ENCODE assay signal across 8 mouse cellular contexts in genomic region chr7:82715210-82715911, GRCm38 (mm10).
DNase-seq lines count a peak whose midpoint lies in the region; ATAC-seq and TF ChIP-seq lines count a peak whose summit lies in the region.

No protein-coding gene starts in this region.

- peak; percentile 91 for ATAC-seq in embryonic facial prominence, embryonic 14.5 days (ENCODE audit: low read depth)
- ATAC-seq in hindbrain, embryonic 11.5 days (ENCODE audit: low FRiP score) = peak; percentile 80

- peak; percentile 76 for DNase-seq in brain, adult 2 months (ENCODE audit: low read depth, low spot score)
- peak; percentile 92 for DNase-seq in embryonic facial prominence, embryonic 14.5 days (ENCODE audit: low spot score)
- peak; percentile 81 for DNase-seq in hindbrain, embryonic 11.5 days (ENCODE audit: low spot score)
- peak; percentile 59 for DNase-seq in layer of hippocampus, adult 11-12 months (ENCODE audit: low spot score)
- DNase-seq in lung, postnatal 10 days = peak; percentile 71
- peak; percentile 59 for DNase-seq in retina, postnatal 7 days (ENCODE audit: low read depth, low spot score)
- DNase-seq in gastrocnemius, adult 8-10 months (ENCODE audit: low spot score in 2 of 2) = no peak

- no peaks in the 10 kb centered on the region for H3K9me3 ChIP-seq in E14TG2a.4 (ENCODE audit: low read length)
- no peaks in the 10 kb centered on the region for H3K9me3 ChIP-seq in embryonic facial prominence, embryonic 14.5 days (ENCODE audit: control insufficient read depth, low read length)
- no peaks in the 10 kb centered on the region for H3K9me3 ChIP-seq in hindbrain, embryonic 11.5 days (ENCODE audit: control insufficient read depth, low read length)

- no peaks in the 10 kb centered on the region for H3K27me3 ChIP-seq in E14TG2a.4 (ENCODE audit: insufficient read depth, low read length)
- H3K27me3 ChIP-seq in embryonic facial prominence, embryonic 14.5 days (replicated peaks; ENCODE audit: control insufficient read depth, insufficient read depth, low read length) = no peaks in the 10 kb centered on the region
- no peaks in the 10 kb centered on the region for H3K27me3 ChIP-seq in hindbrain, embryonic 11.5 days (ENCODE audit: control insufficient read depth, insufficient read depth, low read length)

- peak overlapping the region; percentile 74 for H3K27ac ChIP-seq in embryonic facial prominence, embryonic 14.5 days (replicated peaks; ENCODE audit: low read depth, low read length)
- no peak overlapping the region for H3K27ac ChIP-seq in hindbrain, embryonic 11.5 days (ENCODE audit: low read depth, low read length)

- TF ChIP-seq CTCF in E14TG2a.4 (conservative IDR thresholded peaks at IDR 0.05; ENCODE audit: low read length) = peak; percentile 69

- peaks cover 30% of the 10 kb centered on the region for H3K36me3 ChIP-seq in E14TG2a.4 (ENCODE audit: insufficient read depth, low read length)
- peaks cover 7% of the 10 kb centered on the region; the same call in 1 of the 2 replicates for H3K36me3 ChIP-seq in embryonic facial prominence, embryonic 14.5 days (ENCODE audit: control insufficient read depth, insufficient read depth, low read length)
- H3K36me3 ChIP-seq in hindbrain, embryonic 11.5 days (ENCODE audit: control insufficient read depth, insufficient read depth, low read length) = no peaks in the 10 kb centered on the region

- H3K4me3 ChIP-seq in E14TG2a.4 (replicated peaks; ENCODE audit: low read length) = no peak overlapping the region
- H3K4me3 ChIP-seq in embryonic facial prominence, embryonic 14.5 days (ENCODE audit: low read depth, low read length) = no peak overlapping the region
- H3K4me3 ChIP-seq in hindbrain, embryonic 11.5 days (ENCODE audit: low read depth, low read length) = no peak overlapping the region

- peak overlapping the region; percentile 37 for H3K4me2 ChIP-seq in embryonic facial prominence, embryonic 14.5 days (ENCODE audit: low read depth, low read length)
- H3K4me2 ChIP-seq in hindbrain, embryonic 11.5 days (replicated peaks; ENCODE audit: low read depth, low read length) = no peak overlapping the region

- 20% methylated on average over 7 of the region's 7 CpGs for WGBS in embryonic facial prominence, embryonic 14.5 days
- 46% methylated on average over 7 of the region's 7 CpGs for WGBS in hindbrain, embryonic 11.5 days

- H3K9ac ChIP-seq in embryonic facial prominence, embryonic 14.5 days (ENCODE audit: low read depth, low read length) = peak overlapping the region; percentile 38; the same call in 1 of the 2 replicates
- no peak overlapping the region for H3K9ac ChIP-seq in hindbrain, embryonic 11.5 days (ENCODE audit: low read depth, low read length)

- H3K4me1 ChIP-seq in E14TG2a.4 (replicated peaks; ENCODE audit: low read depth, low read length) = no peaks in the 10 kb centered on the region
- peaks cover 21% of the 10 kb centered on the region; the same call in 1 of the 2 replicates for H3K4me1 ChIP-seq in embryonic facial prominence, embryonic 14.5 days (ENCODE audit: control insufficient read depth, insufficient read depth, low read length)
- H3K4me1 ChIP-seq in hindbrain, embryonic 11.5 days (replicated peaks; ENCODE audit: control insufficient read depth, insufficient read depth, low read length) = no peaks in the 10 kb centered on the region

Comparison
In these comparisons a context has a peak if more than half of its experiments do, and no peak if none do; other contexts are left out.
1. DNase-seq: peak in brain, adult 2 months (single experiment), embryonic facial prominence, embryonic 14.5 days (single experiment), hindbrain, embryonic 11.5 days (single experiment), layer of hippocampus, adult 11-12 months (single experiment), lung, postnatal 10 days (single experiment) and retina, postnatal 7 days (single experiment); none in gastrocnemius, adult 8-10 months (0 of 2).